Mouse (Mus musculus) CH12.LX (cell line): ENCODE measurements around the gene Imp3. TPM values are rescaled to one million over a fixed set of nuclear protein-coding genes. Genes with fewer than 3 reads are reported as not detected.
"Not testable (repeated sequence)": the region's sequence is repeated elsewhere in the genome, so short reads cannot be mapped to it uniquely, and the experiment has no call there.

Source experiments
- DNase-seq: peaks from one replicate; pipeline ENCODE4 v3.0.0-alpha.2; 2013; ENCODE audit errors: extremely low read depth
- H3K27ac ChIP-seq: 2 replicates; pipeline ENCODE4 v1.5.1; 2012; ENCODE audit warnings: low read depth, mild to moderate bottlenecking, control low read depth, moderate library complexity; ENCODE audit not compliant: insufficient read depth
- H3K27me3 ChIP-seq: replicated peaks from 2 replicates; pipeline ENCODE3; 2012; ENCODE audit warnings: inconsistent platforms
- H3K36me3 ChIP-seq, 2 experiments: replicated peaks in 1 of 2; 2 replicates each; pipeline versions ENCODE3 to v1.6.1; 2012; ENCODE audit warnings: inconsistent platforms in 1 of 2, low read length in 1 of 2, mild to moderate bottlenecking in 1 of 2, mixed read lengths in 1 of 2, moderate library complexity in 1 of 2; ENCODE audit not compliant: control insufficient read depth in 1 of 2, insufficient read depth in 1 of 2
- H3K4me1 ChIP-seq, 2 experiments: 2 replicates each; pipeline ENCODE4 v1.6.1; 2012; ENCODE audit warnings: inconsistent platforms in 1 of 2, moderate library complexity in 1 of 2; ENCODE audit not compliant: insufficient read depth in 2 of 2, control insufficient read depth in 1 of 2
- H3K4me2 ChIP-seq: 2 replicates; pipeline ENCODE4 v1.6.1; 2012; ENCODE audit warnings: low read depth, mild to moderate bottlenecking, control low read depth; ENCODE audit not compliant: poor library complexity, insufficient read depth, severe bottlenecking
- H3K4me3 ChIP-seq, 3 experiments: fragments of 150-350 bp in 1 of 3; sonication (generic) in 1 of 3; replicated peaks in 1 of 3; 2 replicates each; pipeline versions ENCODE3 to v1.5.1; 2011 to 2012; ENCODE audit warnings: low read depth in 2 of 3, low read length in 2 of 3, mild to moderate bottlenecking in 2 of 3, moderate library complexity in 2 of 3, control low read depth in 1 of 3, improper control_type of control experiment in 1 of 3, inconsistent platforms in 1 of 3, mixed read lengths in 1 of 3; ENCODE audit not compliant: poor library complexity in 1 of 3
- H3K79me2 ChIP-seq: replicated peaks from 2 replicates; pipeline ENCODE4 v1.6.1; 2012; ENCODE audit warnings: mild to moderate bottlenecking, moderate library complexity; ENCODE audit not compliant: control insufficient read depth, poor library complexity, insufficient read depth, severe bottlenecking; ENCODE audit errors: extremely low read depth
- H3K9ac ChIP-seq: 2 replicates; pipeline ENCODE4 v1.6.1; 2012; ENCODE audit warnings: low read depth, mild to moderate bottlenecking, control low read depth, moderate library complexity; ENCODE audit not compliant: insufficient read depth
- H3K9me3 ChIP-seq: replicated peaks from 2 replicates; pipeline ENCODE3; 2012; ENCODE audit warnings: low read length, inconsistent platforms, mixed read lengths
- EP300 ChIP-seq: IDR thresholded peaks from 2 replicates; pipeline ENCODE4 v1.6.1; 2011; ENCODE audit warnings: low read length, improper control_type of control experiment
- ETS1 ChIP-seq: conservative IDR thresholded peaks from 2 replicates; pipeline ENCODE4 v1.6.1; 2012; ENCODE audit warnings: low read depth, mild to moderate bottlenecking, inconsistent platforms, low read length, improper control_type of control experiment, moderate library complexity
- GABPA ChIP-seq: IDR thresholded peaks from 2 replicates; pipeline ENCODE4 v1.6.1; 2012; ENCODE audit warnings: low read depth, low read length, improper control_type of control experiment, inconsistent platforms; ENCODE audit not compliant: insufficient replicate concordance
- HCFC1 ChIP-seq: IDR thresholded peaks from 2 replicates; pipeline ENCODE4 v1.6.1; 2012; ENCODE audit warnings: low read depth, mild to moderate bottlenecking, inconsistent platforms, low read length, improper control_type of control experiment
- IRF4 ChIP-seq: IDR thresholded peaks from 2 replicates; pipeline ENCODE4 v1.6.1; 2014; ENCODE audit warnings: low read depth, mild to moderate bottlenecking, inconsistent platforms, low read length, improper control_type of control experiment
- JUND ChIP-seq: conservative IDR thresholded peaks from 2 replicates; pipeline ENCODE4 v1.6.1; 2011; ENCODE audit warnings: low read depth, low read length, improper control_type of control experiment
- KAT2A ChIP-seq: IDR thresholded peaks from 2 replicates; pipeline ENCODE4 v1.6.1; 2012; ENCODE audit warnings: low read length, improper control_type of control experiment, inconsistent platforms; ENCODE audit not compliant: insufficient replicate concordance
- MAFK ChIP-seq: IDR thresholded peaks from 2 replicates; pipeline ENCODE4 v1.6.1; 2011; ENCODE audit warnings: low read length, improper control_type of control experiment; ENCODE audit not compliant: insufficient replicate concordance
- MAX ChIP-seq: IDR thresholded peaks from 2 replicates; pipeline ENCODE4 v1.6.1; 2011; ENCODE audit warnings: low read length, improper control_type of control experiment
- MYC ChIP-seq: IDR thresholded peaks from 2 replicates; pipeline ENCODE4 v1.6.1; 2011; ENCODE audit warnings: low read depth, mild to moderate bottlenecking, improper control_type of control experiment, low read length
- NRF1 ChIP-seq: IDR thresholded peaks from 2 replicates; pipeline ENCODE4 v1.6.1; 2014; ENCODE audit warnings: low read depth, mild to moderate bottlenecking, inconsistent platforms, low read length, improper control_type of control experiment, moderate library complexity
- POLR2A ChIP-seq: IDR thresholded peaks from 2 replicates; pipeline ENCODE4 v1.6.1; 2011; ENCODE audit warnings: low read depth, mild to moderate bottlenecking, improper control_type of control experiment, low read length
- USF1 ChIP-seq: IDR thresholded peaks from 2 replicates; pipeline ENCODE4 v1.6.1; 2014; ENCODE audit warnings: low read depth, mild to moderate bottlenecking, inconsistent platforms, low read length, improper control_type of control experiment
- USF2 ChIP-seq: conservative IDR thresholded peaks from 2 replicates; pipeline ENCODE4 v1.6.1; 2011; ENCODE audit warnings: low read depth, low read length, improper control_type of control experiment
- ZKSCAN1 ChIP-seq: IDR thresholded peaks from 2 replicates; pipeline ENCODE4 v1.6.1; 2012; ENCODE audit warnings: low read depth, inconsistent platforms, low read length, improper control_type of control experiment, borderline replicate concordance
- dilution Hi-C: fragments of 300-500 bp; cut with MboI; formaldehyde crosslinking; loops from 2 replicates; pipeline ENCODE4 v1.14.3; 2020; ENCODE audit warnings: low sequenced_read_pairs; ENCODE audit not compliant: extremely low pct_unique_long_range_greater_than_20kb, extremely low pct_ligation_motif_present
- in situ Hi-C: fragments of 300-500 bp; cut with MboI; formaldehyde crosslinking; loops from 3 replicates; pipeline ENCODE4 v1.14.3; 2019; ENCODE audit warnings: low sequenced_read_pairs, low pct_ligation_motif_present, low pct_unique_long_range_greater_than_20kb, mixed read lengths
- polyA plus RNA-seq: library from polyadenylated mRNA; unstranded; fragments of >175 nt; gene quantifications from 2 replicates; pipeline ENCODE4 v1.2.1, GENCODE M21; 2012; ENCODE audit warnings: low read depth; ENCODE audit not compliant: insufficient read length
- total RNA-seq, 2 experiments: library from RNA; depleted of rRNA; stranded (reverse); fragments of 300-350 nt in 1 of 2; fragments of >200 nt in 1 of 2; gene quantifications; 2 replicates each; pipeline ENCODE4 v1.2.3; 2012 to 2014

The Imp3 gene
- total and polyA plus RNA-seq, 3 experiments = 134 to 197 (median 165) TPM

GRCm38 (mm10) chr9:56901187-56901586 lies 36.1 kb upstream of the Imp3 start:
- DNase-seq = no peak
- no peak overlapping the region for H3K4me3 ChIP-seq
- H3K4me2 ChIP-seq = no peak overlapping the region
- H3K4me1 ChIP-seq = peaks cover 14 to 44% of the 10 kb centered on the region in 2 experiments
- H3K36me3 ChIP-seq = no peaks in the 10 kb centered on the region
- H3K27me3 ChIP-seq = peaks cover 2% of the 10 kb centered on the region
- TF ChIP-seq HCFC1 (no peak), USF1 (no peak), KAT2A (no peak), USF2 (no peak)
- TF ChIP-seq, all 38 proteins: peak for 0
- H3K27ac ChIP-seq = no peak overlapping the region
- dilution Hi-C loops = no loop called here
- in situ Hi-C loops = loop anchor here (5.0 kb wide), 1 partner anchor 36 kb away; the partner anchor contains the start of gene Imp3
- H3K9me3 ChIP-seq = no peaks in the 10 kb centered on the region
- no peaks in the 10 kb centered on the region for H3K79me2 ChIP-seq
- H3K9ac ChIP-seq = no peak overlapping the region

- H3K9me3 ChIP-seq = no peaks in the 10 kb centered on the region
- H3K4me2 ChIP-seq = no peak overlapping the region
- no peaks in the 10 kb centered on the region for H3K27me3 ChIP-seq
- H3K4me1 ChIP-seq = peaks cover 19 to 48% of the 10 kb centered on the region in 2 experiments
- no peak overlapping the region for H3K27ac ChIP-seq
- H3K79me2 ChIP-seq = no peaks in the 10 kb centered on the region
- dilution Hi-C loops = no loop called here
- TF ChIP-seq POLR2A = no peak
- TF ChIP-seq HCFC1 = no peak
- no peak for TF ChIP-seq MAX
- no peak for TF ChIP-seq MYC
- in situ Hi-C loops = loop anchor here (5.0 kb wide), 1 partner anchor 34 kb away; the partner anchor contains the start of gene Imp3
- no peak overlapping the region for H3K9ac ChIP-seq
- no peak for DNase-seq
- no peaks in the 10 kb centered on the region for H3K36me3 ChIP-seq
- H3K4me3 ChIP-seq = no peak overlapping the region
These were observed 33.6 kb upstream of the Imp3 start for GRCm38 (mm10) chr9:56903662-56904061.

GRCm38 (mm10) chr9:56907549-56907948 lies 29.7 kb upstream of the Imp3 start:
- H3K27ac ChIP-seq = no peak overlapping the region
- no peak overlapping the region for H3K9ac ChIP-seq
- no peak overlapping the region for H3K4me2 ChIP-seq
- peaks cover 9 to 30% of the 10 kb centered on the region in 2 experiments for H3K4me1 ChIP-seq
- dilution Hi-C loops (no loop called here), in situ Hi-C loops (no loop called here)
- DNase-seq = no peak
- H3K27me3 ChIP-seq = no peaks in the 10 kb centered on the region
- no peak for TF ChIP-seq ZKSCAN1
- no peak for TF ChIP-seq KAT2A
- no peak for TF ChIP-seq GABPA
- TF ChIP-seq MAFK = no peak
- TF ChIP-seq ETS1 = no peak
- no peak for TF ChIP-seq IRF4
- no peak for TF ChIP-seq NRF1
- TF ChIP-seq JUND = no peak
- TF ChIP-seq POLR2A = no peak
- no peak for TF ChIP-seq EP300
- no peak for TF ChIP-seq USF2
- H3K9me3 ChIP-seq = no peaks in the 10 kb centered on the region
- H3K36me3 ChIP-seq = no peaks in the 10 kb centered on the region
- H3K79me2 ChIP-seq = no peaks in the 10 kb centered on the region
- H3K4me3 ChIP-seq = no peak overlapping the region

GRCm38 (mm10) chr9:56909991-56910390 lies 27.3 kb upstream of the Imp3 start:
- H3K27ac ChIP-seq, H3K9me3 ChIP-seq, H3K9ac ChIP-seq, H3K4me2 ChIP-seq, H3K79me2 ChIP-seq, H3K4me3 ChIP-seq, dilution Hi-C loops, H3K27me3 ChIP-seq, H3K36me3 ChIP-seq, in situ Hi-C loops, DNase-seq: not testable (repeated sequence)
- peaks cover 9 to 31% of the 10 kb centered on the region in 2 experiments for H3K4me1 ChIP-seq
